Mouse (Mus musculus): ENCODE measurements around the gene Arhgap29.

The Arhgap29 gene

DNA sequence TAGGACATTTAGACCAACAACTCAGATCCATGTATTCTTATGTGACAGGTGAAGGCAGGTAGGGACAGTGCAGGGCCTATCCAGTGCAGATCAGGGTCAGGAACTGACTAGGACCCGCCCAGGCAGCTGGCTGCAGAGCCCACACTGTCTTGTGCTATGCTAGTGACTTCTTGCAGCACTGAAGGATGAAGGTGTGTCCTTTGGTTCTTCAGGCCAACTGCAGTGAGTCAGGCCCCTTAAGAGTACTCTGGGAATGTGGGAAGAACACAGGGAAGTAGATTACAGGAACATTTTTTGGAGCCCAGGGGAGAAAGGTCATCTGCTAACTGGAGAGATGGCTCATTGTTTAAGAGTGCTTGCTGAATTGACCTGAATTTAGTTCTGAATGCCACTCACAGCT lies 60.1 kb downstream of the Arhgap29 start:
- DNase-seq: no peak

DNA sequence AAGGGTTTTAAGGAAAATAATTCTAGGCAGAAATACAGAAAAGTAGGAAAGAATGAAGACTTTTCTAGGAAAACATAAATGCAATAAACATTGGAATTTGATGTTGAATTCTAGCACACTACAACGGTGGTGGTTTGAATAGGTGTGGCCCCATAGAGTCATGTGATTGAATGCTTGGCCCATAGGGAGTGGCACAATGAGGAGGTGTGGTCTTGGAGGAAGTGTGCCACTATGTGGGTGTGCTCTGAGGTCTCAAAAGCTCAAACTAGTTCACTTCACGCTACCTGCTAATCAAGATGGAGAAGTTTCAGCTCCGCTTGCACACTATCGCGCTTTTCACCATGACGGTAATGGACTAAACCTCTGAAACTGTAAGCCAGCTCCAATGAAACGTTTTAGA lies 66.1 kb downstream of the Arhgap29 start:
- no peak for DNase-seq

DNA sequence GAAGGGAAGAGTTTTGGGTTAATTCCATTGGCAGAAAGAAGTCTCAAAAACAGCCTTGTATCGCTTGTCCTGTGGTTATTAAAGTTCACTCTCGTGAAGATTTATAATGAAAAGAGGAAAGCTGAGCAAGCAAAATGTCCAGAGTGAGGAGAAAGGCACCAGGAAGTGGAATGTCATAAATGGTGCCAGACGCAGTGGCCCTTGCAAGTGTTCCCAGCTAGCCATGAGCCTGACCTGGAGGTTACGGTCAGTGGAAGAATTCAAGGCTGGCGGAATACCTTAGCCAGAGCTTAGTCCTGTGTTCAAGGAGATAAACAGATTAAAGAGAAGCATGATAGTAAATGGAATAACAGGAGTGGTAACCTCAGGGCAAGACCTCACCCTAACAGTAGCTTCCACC lies 66.8 kb downstream of the Arhgap29 start:
- DNase-seq: no peak

DNA sequence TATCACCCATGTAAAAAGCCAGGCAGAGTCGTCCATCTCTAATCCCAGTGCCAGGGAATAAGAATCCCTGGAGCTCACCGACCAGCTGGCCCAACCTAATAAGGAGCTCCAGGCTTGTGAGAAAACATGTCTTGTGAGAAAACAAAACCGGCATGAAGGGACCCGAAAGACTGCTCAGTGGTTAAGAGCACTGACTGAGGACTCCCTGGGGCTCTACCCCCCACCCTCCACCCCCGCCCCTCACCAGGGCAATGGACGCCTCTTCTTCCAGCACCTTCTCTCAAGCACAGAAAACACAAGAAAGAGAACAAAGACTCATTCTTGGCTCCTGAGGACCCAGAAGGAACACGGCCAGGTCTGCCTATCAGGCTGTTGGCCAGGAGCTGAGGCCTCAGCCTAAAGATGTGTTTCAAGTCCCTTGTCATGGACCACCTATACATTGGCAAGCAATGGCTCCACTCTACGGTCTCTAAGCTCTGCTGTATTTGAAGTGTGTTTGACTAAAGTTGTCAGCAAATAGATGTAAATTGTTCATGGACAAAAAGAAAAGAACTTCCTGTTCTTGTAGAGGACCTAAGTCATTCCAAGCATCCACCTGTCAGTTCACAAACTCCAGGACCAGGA lies 68.8 kb downstream of the Arhgap29 start:
- DNase-seq: no peak

DNA sequence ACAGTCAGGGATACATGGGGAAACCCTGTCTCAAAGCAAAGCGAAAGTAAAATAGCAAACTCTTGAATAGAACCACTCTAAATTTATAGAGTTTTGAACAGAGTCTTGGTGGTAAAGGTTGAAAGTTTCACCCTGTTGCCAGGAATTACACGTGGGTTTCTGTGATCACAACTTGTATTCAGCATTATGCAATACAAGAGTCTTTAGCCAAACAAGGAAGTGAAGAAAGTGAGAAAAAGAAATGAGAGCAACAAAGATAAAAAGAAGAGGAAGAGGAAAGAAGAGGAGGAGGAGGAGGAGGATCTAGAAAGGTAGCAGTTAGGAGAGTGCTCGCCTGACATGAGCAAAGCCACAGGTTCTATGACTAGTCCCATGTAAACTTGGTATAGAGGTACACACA lies 70.0 kb downstream of the Arhgap29 start:
- DNase-seq: no peak

DNA sequence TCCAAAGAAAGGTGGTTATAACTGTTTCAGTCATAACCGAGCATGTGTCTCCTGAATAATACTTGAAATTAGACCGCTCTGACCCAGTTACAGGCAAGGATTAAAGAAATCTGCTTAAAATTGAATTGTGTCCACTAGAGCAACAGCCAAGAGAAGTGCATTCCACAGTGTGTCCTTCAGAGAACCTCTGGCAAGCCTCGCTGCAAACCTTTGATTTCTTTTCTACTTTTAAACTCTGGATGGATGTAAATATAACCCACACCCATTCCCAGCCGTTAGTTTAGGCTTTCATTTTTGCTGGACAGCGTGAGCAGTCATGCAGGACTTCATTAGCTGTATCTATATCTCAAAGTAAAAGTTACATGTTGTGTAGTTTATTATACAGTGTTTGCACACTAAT lies 74.3 kb downstream of the Arhgap29 start:
- DNase-seq: peak; percentile 37

DNA sequence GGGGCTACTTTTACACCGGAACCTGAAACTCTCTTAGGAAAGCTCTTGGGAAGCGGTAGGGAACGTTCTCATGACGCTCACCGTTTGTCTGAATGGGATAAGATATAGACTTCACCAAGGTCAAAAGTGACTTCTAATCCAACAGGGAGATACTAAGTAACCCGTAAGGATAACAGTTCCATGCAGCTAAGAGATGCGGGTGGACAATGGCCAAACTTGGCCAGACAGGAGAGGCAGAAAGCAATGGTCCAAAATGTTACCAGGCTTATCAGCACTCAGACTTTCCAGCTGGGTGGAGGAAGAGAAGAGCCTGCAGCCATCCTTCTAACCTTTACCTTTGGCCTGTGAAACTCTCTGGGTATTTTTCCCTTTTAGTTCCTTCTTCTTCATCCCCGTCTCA lies 75.4 kb downstream of the Arhgap29 start:
- no peak for DNase-seq

DNA sequence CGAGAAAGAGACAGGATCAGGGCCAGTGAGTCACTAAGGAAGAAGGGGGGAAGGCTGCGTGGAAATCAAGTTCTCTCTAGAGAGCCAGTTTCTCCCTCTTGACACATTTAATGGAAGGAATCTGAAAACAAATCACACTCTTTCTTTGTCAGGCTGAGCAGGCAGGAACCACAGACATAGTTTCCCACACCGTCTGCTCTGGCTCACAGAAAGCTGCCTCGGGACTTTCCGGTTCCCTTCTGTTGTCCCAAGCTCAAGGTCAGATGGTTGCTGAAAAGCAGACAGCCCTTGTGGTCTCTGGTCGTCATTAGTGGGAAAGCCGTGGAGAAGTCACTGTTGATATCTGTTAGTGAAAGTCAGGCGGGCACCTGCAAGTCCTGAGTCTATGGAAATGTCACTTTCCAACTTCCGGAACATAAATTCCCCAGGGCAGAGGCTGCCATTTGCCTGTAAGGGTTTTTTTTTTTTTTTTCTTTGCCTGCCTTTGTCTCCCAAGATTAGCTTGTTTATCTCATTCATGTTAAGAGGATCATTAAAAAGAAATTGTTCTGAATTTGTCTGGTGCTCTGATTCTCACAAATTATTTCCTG lies 81.0 kb downstream of the Arhgap29 start:
- DNase-seq: peak; percentile 57

DNA sequence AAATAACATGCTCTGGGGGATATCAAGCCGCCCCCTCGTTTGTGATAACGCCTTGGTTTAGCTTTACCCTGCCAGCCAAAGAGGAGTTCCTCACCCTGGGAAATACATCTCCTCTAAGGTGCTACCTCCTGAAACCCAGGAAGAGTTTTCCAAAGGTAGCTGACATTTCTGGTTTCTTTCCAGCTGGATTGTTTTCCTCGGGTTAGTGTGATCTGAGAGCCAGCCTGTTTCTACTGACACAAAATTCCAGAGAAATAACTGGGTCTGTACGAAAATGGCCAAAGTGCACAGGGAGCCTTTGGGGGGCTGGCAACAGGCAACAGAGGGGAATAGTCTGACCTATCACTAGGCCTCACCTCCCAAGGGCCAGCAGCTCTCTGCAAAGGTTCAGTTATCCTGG lies 81.9 kb downstream of the Arhgap29 start:
- DNase-seq: no peak

DNA sequence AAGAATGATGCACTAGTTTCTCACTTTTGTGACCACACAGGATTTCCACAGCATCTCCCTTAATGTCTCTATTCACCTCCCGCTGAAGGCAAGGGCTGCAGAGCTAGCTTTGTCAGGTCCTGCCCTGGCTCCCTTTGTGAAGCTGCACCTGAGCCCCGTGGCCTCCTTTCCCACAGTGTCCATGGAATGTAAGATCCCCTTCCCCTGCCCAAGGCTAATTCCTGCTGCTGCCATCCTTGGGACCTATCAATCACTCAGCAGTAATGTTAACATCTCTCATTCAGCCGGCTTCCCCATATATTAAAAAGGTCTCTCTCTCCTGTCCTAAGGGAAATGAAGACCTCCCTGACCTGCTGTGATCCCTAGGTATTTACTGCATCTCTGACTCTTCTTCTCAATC lies 82.8 kb downstream of the Arhgap29 start:
- no peak for DNase-seq

DNA sequence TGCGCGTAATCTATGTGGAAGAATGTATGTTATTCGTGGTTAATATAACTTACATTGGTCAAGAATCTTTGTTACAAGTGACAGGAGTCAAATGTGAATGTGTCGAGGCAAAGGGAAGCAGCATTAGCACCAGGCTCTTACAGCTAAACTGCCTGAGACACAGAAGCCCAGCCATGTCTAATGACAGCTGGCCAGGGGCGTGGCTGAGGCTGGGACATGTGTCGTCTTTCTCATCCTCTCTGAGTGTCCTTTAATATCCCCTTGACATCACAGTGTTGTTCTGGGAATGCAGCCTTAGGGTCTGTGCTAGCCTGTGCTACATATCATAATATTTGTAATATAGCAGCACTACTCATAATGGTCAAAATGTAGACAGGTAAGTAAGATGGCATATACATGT lies 88.2 kb downstream of the Arhgap29 start:
- DNase-seq: no peak

DNA sequence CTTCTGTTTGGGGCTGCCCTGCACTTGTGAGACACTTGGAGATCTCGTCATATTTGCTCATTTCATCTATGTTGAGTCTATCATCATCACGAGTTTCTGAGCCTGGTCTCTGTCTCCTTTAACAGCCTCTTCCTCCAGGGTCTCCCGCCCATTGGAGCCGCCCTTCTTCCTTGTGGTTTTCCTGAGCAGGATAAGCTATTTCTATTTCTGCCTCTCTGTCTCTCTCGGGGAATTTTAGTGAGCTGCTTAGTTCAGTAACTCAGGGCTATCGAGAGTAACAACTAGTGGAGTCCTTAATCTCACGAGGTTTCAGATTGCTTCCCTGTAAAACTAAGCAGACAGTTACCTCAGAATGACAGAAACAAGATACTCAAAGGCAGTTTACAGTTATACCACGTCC lies 90.8 kb downstream of the Arhgap29 start:
- DNase-seq: no peak

DNA sequence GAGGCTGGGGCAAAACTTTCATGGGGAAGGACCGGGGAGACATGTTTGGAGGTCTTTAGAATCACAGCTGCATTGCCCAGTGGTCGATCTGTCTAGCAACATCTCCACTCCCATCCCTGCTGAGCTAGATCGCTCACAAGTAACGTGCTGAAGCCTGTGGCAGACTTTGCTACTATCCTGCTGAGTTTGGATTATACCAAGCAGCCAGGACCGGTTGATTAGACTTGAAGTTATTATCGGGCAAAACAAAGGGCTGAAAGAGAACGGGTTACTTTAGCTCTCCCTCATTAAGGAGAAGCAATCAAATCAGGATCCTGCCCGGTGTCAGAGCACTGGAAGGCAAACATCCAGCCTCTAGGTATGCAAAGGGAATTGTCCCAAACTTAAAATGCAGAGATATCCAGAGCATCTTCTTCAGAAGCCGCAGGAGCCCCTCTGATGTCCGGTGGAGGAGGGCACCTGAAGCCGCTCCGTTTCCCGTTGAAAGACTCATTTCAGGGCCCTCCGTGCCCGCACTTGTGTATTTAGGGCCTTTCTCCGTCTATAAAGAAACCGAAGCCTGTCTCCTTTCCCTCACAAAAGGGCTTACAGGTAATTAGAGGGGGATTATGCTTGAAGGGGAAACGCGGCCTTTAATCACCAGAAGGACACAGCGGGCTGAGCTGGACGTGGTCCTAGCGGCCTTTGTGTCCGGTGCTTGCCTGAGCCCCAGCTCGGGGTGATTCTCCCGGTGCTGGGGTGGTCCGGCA lies 91.6 kb downstream of the Arhgap29 start, which contains the start of gene Abca4:
TSS of gene Abca4 (plus strand) at position 645 of the 749 bp plus-strand sequence.
- DNase-seq: peak; percentile 33

DNA sequence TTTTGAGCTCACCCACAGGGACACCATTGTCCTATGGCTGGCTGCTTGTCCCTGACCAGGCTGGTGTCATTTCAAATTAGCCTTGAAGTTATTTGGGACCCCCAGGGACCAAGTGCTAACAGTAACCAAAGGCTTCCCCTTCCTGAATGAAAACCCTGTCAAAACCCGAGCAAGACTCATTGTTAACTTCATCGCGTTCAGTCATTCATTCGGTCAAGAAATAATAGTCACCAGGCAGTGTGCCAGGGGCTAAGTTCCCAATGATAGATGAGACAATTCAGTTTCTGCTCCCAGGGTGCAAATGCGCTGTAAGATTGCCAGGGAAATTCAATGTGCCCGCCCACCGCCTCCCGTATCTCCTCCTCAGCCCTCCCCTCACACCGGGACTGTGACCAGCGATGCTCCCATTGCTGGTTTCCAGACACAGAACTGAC lies 93.9 kb downstream of the Arhgap29 start:
- DNase-seq: peak; percentile 77

DNA sequence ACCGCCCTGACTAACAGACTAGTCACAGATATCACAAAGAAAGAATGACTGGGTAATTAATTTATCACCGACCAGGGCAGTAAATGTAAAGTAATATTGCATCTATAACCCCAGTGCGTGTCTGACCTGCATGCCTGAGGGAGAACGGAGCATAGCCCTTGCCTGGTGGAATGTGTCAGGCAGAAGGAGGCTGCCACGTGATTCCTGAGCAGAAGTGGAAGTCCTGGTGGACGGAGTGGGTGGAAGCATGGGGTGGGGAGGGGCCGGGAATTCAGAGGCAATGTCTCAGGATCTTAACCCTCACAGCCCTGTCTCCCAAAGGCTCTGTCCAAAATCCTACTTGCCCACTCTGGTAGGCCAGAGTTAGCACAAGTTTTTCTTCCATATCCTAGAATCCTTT lies 95.1 kb downstream of the Arhgap29 start:
- DNase-seq: peak; percentile 77

DNA sequence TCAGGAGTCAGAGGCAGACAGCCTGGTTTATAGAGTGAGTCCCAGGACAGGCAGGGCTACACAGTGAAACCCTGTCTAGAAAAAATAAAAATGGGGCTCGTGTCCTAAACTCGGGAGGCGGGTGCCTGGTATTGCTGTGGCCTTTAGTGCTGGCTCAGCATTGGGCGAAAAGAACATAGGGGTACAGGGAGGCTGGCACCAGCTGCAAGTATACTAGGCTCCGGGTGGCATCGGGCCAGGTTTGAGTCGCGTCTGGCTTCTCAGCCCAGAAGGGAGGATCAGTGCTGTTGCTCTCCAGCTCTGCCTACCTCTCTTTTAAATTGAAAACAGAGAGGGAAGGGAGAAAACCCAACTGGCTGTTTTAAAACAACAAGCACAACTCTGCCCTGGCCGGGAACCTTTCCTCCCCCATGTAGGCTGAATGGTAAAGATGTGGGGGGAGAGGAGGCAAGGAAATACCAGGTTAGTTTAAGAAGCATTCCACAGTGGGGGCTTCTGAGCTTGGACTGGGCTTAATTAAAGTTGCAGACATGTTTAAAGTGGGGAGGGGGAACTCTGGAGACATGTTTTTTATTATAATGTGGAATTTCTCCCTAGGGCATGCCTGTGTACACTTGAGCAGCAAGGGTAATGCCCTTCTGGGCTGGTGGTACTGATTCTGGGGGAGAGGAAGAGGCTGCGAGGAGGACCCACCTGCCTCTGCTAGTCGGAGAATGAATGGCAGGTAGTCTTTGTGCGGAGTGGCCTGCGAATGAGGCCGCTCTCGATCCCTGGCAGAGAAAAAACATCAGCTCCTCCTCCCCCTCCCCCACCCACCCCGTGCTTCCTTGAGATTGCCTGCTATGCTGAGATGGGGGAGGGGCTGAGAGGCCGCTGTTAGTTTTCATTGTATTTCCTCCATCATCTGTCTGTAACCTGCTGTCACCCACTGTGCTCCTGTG lies 95.8 kb downstream of the Arhgap29 start:
- peak; percentile 88 for DNase-seq

DNA sequence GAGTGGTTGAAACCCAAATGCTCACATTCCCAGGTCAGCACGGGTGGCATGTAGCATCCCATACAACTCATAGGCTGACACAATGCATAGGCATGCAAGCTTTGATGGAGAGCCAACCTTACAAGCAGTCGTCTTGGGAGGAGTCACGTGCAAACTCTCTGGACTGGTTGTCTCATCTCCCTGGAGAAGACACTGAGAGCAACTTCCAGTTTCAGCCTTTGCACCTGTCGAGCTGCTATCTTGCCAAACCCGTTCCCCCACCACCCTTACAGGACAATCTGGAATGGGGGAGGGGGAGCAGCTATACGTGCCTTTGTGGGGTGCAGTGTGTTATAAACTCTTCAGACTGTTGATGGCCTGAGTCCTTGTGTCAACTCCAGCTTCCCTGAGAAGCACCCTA lies 96.8 kb downstream of the Arhgap29 start:
- no peak for DNase-seq

DNA sequence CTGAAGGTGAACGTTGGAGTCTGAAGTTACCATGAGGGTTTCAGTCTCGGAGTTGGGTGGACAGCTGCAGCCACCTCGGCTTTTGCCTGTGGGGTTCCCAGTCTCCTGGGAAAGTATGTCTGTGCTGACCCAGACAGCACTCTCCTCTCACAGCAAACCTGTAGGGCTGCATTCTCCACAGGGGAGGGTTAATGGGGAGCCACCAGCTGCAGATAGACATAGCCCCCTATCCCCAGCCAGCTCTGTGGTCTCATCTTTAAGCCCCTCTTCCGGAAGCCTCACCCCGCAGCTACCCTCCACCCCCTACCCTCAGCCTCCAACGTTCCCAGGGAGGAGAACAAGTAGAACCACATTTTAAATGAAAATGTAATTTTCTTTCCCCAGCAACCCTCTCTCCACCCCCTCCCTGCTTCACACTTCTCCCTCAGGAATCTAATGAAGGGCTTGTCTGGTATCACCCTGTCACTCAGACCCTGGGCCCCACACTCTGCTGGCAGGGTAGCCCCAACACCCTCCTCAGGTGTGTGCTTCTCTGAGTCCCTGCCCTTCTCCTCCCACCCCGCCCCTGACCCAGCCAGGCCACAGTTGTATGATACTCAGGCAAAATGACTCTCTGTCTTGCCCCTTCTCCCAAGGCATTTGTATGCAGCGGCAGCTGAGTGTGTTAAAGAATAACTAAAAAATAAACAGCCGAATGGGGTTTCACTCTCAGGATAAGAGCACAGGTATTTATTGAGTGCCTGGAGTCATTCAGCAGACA lies 106.3 kb downstream of the Arhgap29 start:
- DNase-seq: peak; percentile 49

DNA sequence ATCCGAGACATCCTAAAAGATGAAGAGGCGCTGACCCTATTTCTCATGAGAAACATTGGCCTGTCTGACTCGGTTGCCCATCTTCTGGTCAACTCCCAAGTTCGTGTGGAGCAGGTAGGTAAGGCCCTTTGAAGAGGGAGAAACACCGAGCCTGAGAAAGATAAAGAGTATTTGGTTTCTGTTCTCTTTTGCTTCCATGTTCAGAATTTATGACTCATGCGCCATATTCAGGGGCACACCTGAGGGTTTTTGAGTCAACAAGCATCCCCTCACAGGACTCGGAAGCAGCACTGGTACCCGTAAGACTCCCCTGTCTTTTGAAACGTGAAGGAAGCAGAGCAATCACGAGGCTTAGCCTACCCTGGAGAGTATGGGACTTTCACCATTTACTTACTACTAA lies 110.2 kb downstream of the Arhgap29 start:
- DNase-seq: no peak

DNA sequence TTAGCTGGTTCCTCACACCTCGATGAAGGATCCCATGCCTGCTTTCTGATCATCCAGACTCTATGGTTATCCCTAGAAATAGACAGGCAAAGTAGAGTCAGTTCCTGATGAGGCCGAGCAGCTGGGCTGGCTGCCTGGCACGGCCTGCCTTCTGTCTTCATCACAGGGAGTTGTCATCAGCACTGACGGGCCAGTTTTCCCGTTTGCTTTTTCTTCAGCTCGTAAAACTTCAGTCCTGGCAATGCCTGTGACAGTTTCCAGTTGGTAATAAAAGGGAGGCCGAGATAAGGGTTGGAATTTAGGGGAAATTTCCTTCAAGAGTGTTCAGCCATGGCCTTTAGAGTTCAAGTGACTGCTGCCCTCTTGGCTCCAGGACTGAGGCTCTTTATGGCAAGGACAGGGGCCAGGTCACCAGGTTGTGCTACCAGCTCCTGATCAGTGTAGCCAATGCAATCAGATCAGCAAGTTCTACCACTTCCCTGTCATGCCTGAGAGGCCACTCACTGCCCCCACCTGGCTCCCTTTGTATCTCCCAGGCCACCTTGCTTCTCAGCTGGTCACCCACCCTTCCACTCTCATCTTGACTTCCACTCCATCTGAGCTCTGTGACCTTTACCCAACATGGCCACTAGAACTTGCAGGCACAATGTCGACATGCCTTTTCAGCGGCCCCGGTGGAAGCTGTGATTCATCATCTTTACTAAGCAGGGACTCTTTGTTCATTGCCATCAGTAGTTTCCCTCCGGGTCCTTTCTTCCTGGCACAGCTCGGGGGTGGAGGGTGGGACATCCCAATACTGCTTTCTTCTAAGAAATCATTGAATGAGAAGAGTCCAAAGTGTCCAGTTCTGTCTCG lies 112.4 kb downstream of the Arhgap29 start:
- peak; percentile 51 for DNase-seq

All from kidney, postnatal 10 days (tissue).